Mouse (Mus musculus) urinary bladder, postnatal 25 days (tissue): ENCODE measurements at regions not wholly inside any gene's neighbourhood (a gene's known extent, or its start where the extent isn't known, plus 50 kb on each side); places are given as distances from the start of the nearest gene placed in this dataset.

Experiments
- DNase-seq: peaks from one replicate; pipeline ENCODE4 v3.0.0; 2022; ENCODE audit warnings: low spot score

- DNase-seq = no peak
Measured at GRCm38 (mm10) chr1:120759380-120759779, 157.2 kb downstream of the En1 start.

- no peak for DNase-seq
Measured at GRCm38 (mm10) chr1:120761364-120761763, 159.1 kb downstream of the En1 start.

GRCm38 (mm10) chr1:120762498-120762897 lies 160.3 kb downstream of the En1 start:
- no peak for DNase-seq

GRCm38 (mm10) chr1:120762921-120763595 lies 160.8 kb downstream of the En1 start:
- DNase-seq = no peak

- no peak for DNase-seq
Measured at GRCm38 (mm10) chr1:120767054-120767453, 164.8 kb downstream of the En1 start.

- no peak for DNase-seq
Measured at GRCm38 (mm10) chr1:120771269-120771668, 169.1 kb downstream of the En1 start.

GRCm38 (mm10) chr1:120776906-120777305 lies 174.7 kb downstream of the En1 start:
- DNase-seq = no peak

- no peak for DNase-seq
Measured at GRCm38 (mm10) chr1:120777468-120777867, 175.2 kb downstream of the En1 start.

GRCm38 (mm10) chr1:120795245-120795644 lies 193.0 kb downstream of the En1 start:
- DNase-seq = no peak

- no peak for DNase-seq
Measured at GRCm38 (mm10) chr1:120801248-120801979, 199.2 kb downstream of the En1 start.

- no peak for DNase-seq
Measured at GRCm38 (mm10) chr1:120801980-120802364, 199.8 kb downstream of the En1 start.

- DNase-seq = no peak
Measured at GRCm38 (mm10) chr1:120814441-120814840, 212.2 kb downstream of the En1 start.

GRCm38 (mm10) chr1:120816237-120816820 lies 214.1 kb downstream of the En1 start:
- DNase-seq = no peak

GRCm38 (mm10) chr1:120817563-120817962 lies 215.3 kb downstream of the En1 start:
- no peak for DNase-seq

- no peak for DNase-seq
Measured at GRCm38 (mm10) chr1:120831975-120832374, 229.8 kb downstream of the En1 start.

- DNase-seq = no peak
Measured at GRCm38 (mm10) chr1:120842596-120842995, 240.4 kb downstream of the En1 start.

GRCm38 (mm10) chr1:120846146-120846545 lies 243.9 kb downstream of the En1 start:
- no peak for DNase-seq

GRCm38 (mm10) chr1:120851860-120852503 lies 249.8 kb downstream of the En1 start:
- no peak for DNase-seq

- no peak for DNase-seq
Measured at GRCm38 (mm10) chr1:120857566-120857965, 255.3 kb downstream of the En1 start.

GRCm38 (mm10) chr1:120859546-120859945 lies 257.3 kb downstream of the En1 start:
- DNase-seq = no peak

GRCm38 (mm10) chr1:120872554-120872953 lies 270.3 kb downstream of the En1 start:
- DNase-seq = no peak

- DNase-seq = no peak
Measured at GRCm38 (mm10) chr1:120882959-120883549, 280.8 kb downstream of the En1 start.
